ENCODE assay signal across 15 mouse cellular contexts in the genomic region with DNA sequence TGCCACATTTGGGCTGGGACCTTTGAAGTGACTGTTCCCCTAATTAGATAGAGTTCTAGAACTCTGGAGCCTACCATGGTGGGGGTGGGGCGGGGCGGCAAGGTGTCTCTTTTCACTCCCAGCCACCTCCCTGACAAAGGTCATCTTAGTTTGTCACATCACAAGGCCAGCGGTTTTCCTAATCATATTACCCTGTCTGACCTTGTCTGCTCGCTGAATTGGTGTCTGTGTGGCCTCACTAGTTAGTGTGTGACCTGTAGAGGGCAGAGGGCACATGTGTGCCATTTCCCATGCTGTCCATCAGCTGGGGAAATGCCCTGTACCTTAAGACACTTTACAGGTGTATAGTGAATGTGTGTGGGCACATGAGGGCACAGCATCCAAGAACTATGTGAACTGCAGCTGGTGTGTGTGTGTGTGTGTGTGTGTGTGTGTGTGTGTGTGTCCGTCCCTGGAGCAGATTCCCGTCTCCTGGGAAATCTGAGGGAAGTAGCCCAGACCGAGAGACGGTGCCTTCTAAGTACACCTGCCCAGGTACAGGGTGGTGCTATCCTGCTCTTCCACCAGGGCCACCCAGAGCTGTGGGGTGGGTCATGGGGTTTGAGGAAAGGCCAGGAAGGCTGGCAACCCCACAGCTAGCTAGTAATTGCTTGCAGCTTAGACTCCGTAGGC.
DNase-seq lines count a peak whose midpoint lies in the region; ATAC-seq lines count a peak whose summit lies in the region.
"Had no signal": no experiment of that assay in that cellular context is flagged by ENCODE, and none has a peak within 500 bp of the region (broad histone marks: within the 10 kb centered on the region; RNA-seq: fewer than 3 reads in every experiment).

No protein-coding gene starts in this region.

- no peaks in the 10 kb centered on the region for H3K27me3 ChIP-seq in heart, embryonic 11.5 days (ENCODE audit: control insufficient read depth, insufficient read depth, low read length)
- H3K27me3 ChIP-seq in kidney, embryonic 14.5 days (ENCODE audit: control insufficient read depth, insufficient read depth, low read length), result no peaks in the 10 kb centered on the region
- H3K27me3 ChIP-seq in embryonic facial prominence, embryonic 10.5 days (replicated peaks; ENCODE audit: low read depth, poor library complexity, severe bottlenecking), result peaks cover 56% of the 10 kb centered on the region
- H3K27me3 ChIP-seq in limb, embryonic 13.5 days, result peaks cover 3% of the 10 kb centered on the region; the same call in 1 of the 2 replicates
- H3K27me3 ChIP-seq: forebrain, embryonic 13.5 days; hindbrain, embryonic 15.5 days had no signal

- H3K36me3 ChIP-seq in heart, embryonic 11.5 days (ENCODE audit: control insufficient read depth, insufficient read depth, low read length), result no peaks in the 10 kb centered on the region
- H3K36me3 ChIP-seq in kidney, embryonic 14.5 days (ENCODE audit: control insufficient read depth, insufficient read depth, low read length), result no peaks in the 10 kb centered on the region
- H3K36me3 ChIP-seq in embryonic facial prominence, embryonic 10.5 days (replicated peaks), result no peaks in the 10 kb centered on the region
- no peaks in the 10 kb centered on the region for H3K36me3 ChIP-seq in limb, embryonic 13.5 days
- H3K36me3 ChIP-seq: hindbrain, embryonic 15.5 days had no signal

- H3K9ac ChIP-seq in heart, embryonic 11.5 days (ENCODE audit: low read depth, low read length), result peak overlapping the region; percentile 4; the same call in 1 of the 2 replicates
- no peak overlapping the region for H3K9ac ChIP-seq in kidney, embryonic 14.5 days (ENCODE audit: low read depth, low read length)
- H3K9ac ChIP-seq in limb, embryonic 13.5 days, result peak overlapping the region; percentile 43; the same call in 1 of the 2 replicates
- H3K9ac ChIP-seq: forebrain, embryonic 13.5 days; hindbrain, embryonic 15.5 days had no signal

- 30% methylated on average over 9 of the region's 9 CpGs for WGBS in heart, embryonic 11.5 days (ENCODE audit: insufficient replicate concordance)
- 25% methylated on average over 9 of the region's 9 CpGs for WGBS in kidney, embryonic 14.5 days
- 27% methylated on average over 9 of the region's 9 CpGs for WGBS in embryonic facial prominence, embryonic 10.5 days
- 26% methylated on average over 9 of the region's 9 CpGs for WGBS in limb, embryonic 13.5 days

- peak overlapping the region; percentile 63 for H3K27ac ChIP-seq in heart, embryonic 11.5 days (ENCODE audit: low read depth, low read length)
- peak overlapping the region; percentile 9; the same call in 1 of the 2 replicates for H3K27ac ChIP-seq in kidney, embryonic 14.5 days (ENCODE audit: low read depth, low read length)
- peak overlapping the region; percentile 68 for H3K27ac ChIP-seq in embryonic facial prominence, embryonic 10.5 days (replicated peaks)
- H3K27ac ChIP-seq in limb, embryonic 13.5 days, result peak overlapping the region; percentile 69; the same call in 1 of the 2 replicates
- H3K27ac ChIP-seq: forebrain, embryonic 13.5 days; gastrocnemius, adult 2 months; hindbrain, embryonic 15.5 days; layer of hippocampus, adult 2 months had no signal

- peak; percentile 63; the same call in 1 of the 2 replicates for ATAC-seq in heart, embryonic 11.5 days (replicated peaks; ENCODE audit: insufficient number of reproducible peaks, low FRiP score, low TSS enrichment)
- peak; percentile 48; the same call in 1 of the 2 replicates for ATAC-seq in kidney, embryonic 14.5 days (ENCODE audit: low FRiP score, low TSS enrichment)
- no peak for ATAC-seq in limb, embryonic 13.5 days (ENCODE audit: low FRiP score, low read depth)
- ATAC-seq: lung, postnatal 0 days had no signal

- intact Hi-C loops in left cerebral cortex, postnatal 10 days (cut with DNase I), result no loop called here

- H3K4me3 ChIP-seq in heart, embryonic 11.5 days (ENCODE audit: low read depth, low read length), result no peak overlapping the region
- no peak overlapping the region for H3K4me3 ChIP-seq in kidney, embryonic 14.5 days (ENCODE audit: low read length)
- H3K4me3 ChIP-seq in embryonic facial prominence, embryonic 10.5 days, result peak overlapping the region; percentile 14; the same call in 1 of the 2 replicates
- H3K4me3 ChIP-seq in limb, embryonic 13.5 days, result no peak overlapping the region
- H3K4me3 ChIP-seq: forebrain, embryonic 13.5 days; gastrocnemius, adult 2 months; hindbrain, embryonic 15.5 days; layer of hippocampus, adult 2 months had no signal

- H3K4me1 ChIP-seq in heart, embryonic 11.5 days (ENCODE audit: control insufficient read depth, insufficient read depth, low read length), result peaks cover 20% of the 10 kb centered on the region
- peaks cover 16% of the 10 kb centered on the region for H3K4me1 ChIP-seq in kidney, embryonic 14.5 days (ENCODE audit: control insufficient read depth, insufficient read depth, low read length)
- H3K4me1 ChIP-seq in embryonic facial prominence, embryonic 10.5 days, result peaks cover 51% of the 10 kb centered on the region
- peaks cover 34% of the 10 kb centered on the region for H3K4me1 ChIP-seq in limb, embryonic 13.5 days

- peak overlapping the region; percentile 42 for H3K4me2 ChIP-seq in heart, embryonic 11.5 days
- no peak overlapping the region for H3K4me2 ChIP-seq in kidney, embryonic 14.5 days (replicated peaks; ENCODE audit: low read depth, low read length)
- peak overlapping the region; percentile 25 for H3K4me2 ChIP-seq in limb, embryonic 13.5 days (replicated peaks)
- H3K4me2 ChIP-seq: forebrain, embryonic 13.5 days; hindbrain, embryonic 15.5 days had no signal

- no peaks in the 10 kb centered on the region for H3K9me3 ChIP-seq in heart, embryonic 11.5 days (replicated peaks; ENCODE audit: control insufficient read depth, low read length)
- H3K9me3 ChIP-seq in kidney, embryonic 14.5 days (ENCODE audit: control insufficient read depth, low read length), result no peaks in the 10 kb centered on the region
- H3K9me3 ChIP-seq in embryonic facial prominence, embryonic 10.5 days, result no peaks in the 10 kb centered on the region
- no peaks in the 10 kb centered on the region for H3K9me3 ChIP-seq in limb, embryonic 13.5 days
- H3K9me3 ChIP-seq: forebrain, embryonic 13.5 days; hindbrain, embryonic 15.5 days had no signal

- no peak for DNase-seq in heart, adult 18-20 months
- DNase-seq in kidney, adult 11 months, result no peak
- peak; percentile 23 for DNase-seq in embryonic facial prominence, embryonic 10.5 days (ENCODE audit: low spot score)
- DNase-seq in cerebellum, postnatal 10 days, result no peak
- DNase-seq in left cerebral cortex, postnatal 10 days (ENCODE audit: extremely low spot score in 1 of 2, low spot score in 2 of 2), result no peak
- DNase-seq: cerebellum, postnatal 25 days; gastrocnemius, adult 2 months; right cerebral cortex, postnatal 14 days had no signal

Comparison
In these comparisons a context has a peak if more than half of its experiments do, and no peak if none do; other contexts are left out.
1. H3K27ac ChIP-seq: peak in every context shown above with its lines; median percentile 69 in limb, embryonic 13.5 days; 68 in embryonic facial prominence, embryonic 10.5 days; 63 in heart, embryonic 11.5 days; 9 in kidney, embryonic 14.5 days.